Comparison of ENCODE assay signal across 17 mouse cellular contexts in the genomic region with DNA sequence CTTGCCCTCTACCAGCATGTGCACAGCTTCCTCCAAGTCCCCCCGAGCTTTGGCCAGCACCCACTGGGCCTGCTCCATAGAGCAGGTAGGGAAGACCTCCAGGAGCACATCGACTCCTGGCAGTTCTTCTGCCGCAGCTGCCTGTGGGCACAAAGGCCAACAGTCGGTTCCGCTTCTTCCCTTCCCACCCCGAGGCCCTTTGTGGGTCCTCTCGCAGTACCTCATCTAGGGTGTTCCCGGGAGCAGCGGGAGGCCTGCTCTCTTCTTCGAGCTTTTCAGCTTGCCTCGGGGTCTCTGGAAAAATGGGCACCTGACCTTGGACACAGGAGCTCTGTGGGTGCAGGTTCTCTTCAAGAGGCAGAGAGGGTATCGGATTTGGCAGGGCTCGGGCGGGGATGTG. TPM values are rescaled to one million over a fixed set of nuclear protein-coding genes. Genes with fewer than 3 reads are reported as not detected.
DNase-seq lines count a peak whose midpoint lies in the region; ATAC-seq lines count a peak whose summit lies in the region.
"Had no signal": no experiment of that assay in that cellular context is flagged by ENCODE, and none has a peak within 500 bp of the region (broad histone marks: within the 10 kb centered on the region; RNA-seq: fewer than 3 reads in every experiment).

No protein-coding gene starts in this region.

- peaks cover 24% of the 10 kb centered on the region for H3K36me3 ChIP-seq in heart, embryonic 10.5 days
- peaks cover 16% of the 10 kb centered on the region for H3K36me3 ChIP-seq in neural tube, embryonic 14.5 days (ENCODE audit: control insufficient read depth, insufficient read depth, low read length)
- peaks cover 25% of the 10 kb centered on the region for H3K36me3 ChIP-seq in neural tube, embryonic 15.5 days

- no peaks in the 10 kb centered on the region for H3K9me3 ChIP-seq in heart, embryonic 10.5 days
- H3K9me3 ChIP-seq in neural tube, embryonic 14.5 days (ENCODE audit: control insufficient read depth, low read length): no peaks in the 10 kb centered on the region
- no peaks in the 10 kb centered on the region for H3K9me3 ChIP-seq in neural tube, embryonic 15.5 days (replicated peaks)
- H3K9me3 ChIP-seq: embryonic facial prominence, embryonic 12.5 days; forebrain, embryonic 15.5 days; heart, embryonic 15.5 days had no signal

- DNase-seq in heart, adult 11 months: peak; percentile 92
- no peak for DNase-seq in heart, embryonic 10.5 days (ENCODE audit: low spot score)
- peak; percentile 9 for DNase-seq in layer of hippocampus, adult 9-11 months
- DNase-seq in layer of hippocampus, adult 11-12 months (ENCODE audit: low spot score): no peak
- DNase-seq: adrenal gland, adult 2 months; adrenal gland, postnatal 25 days; embryo, embryonic 11 days; gastrocnemius, postnatal 36 days; heart, adult 18-20 months; heart, postnatal 14 days had no signal

- 0 out of 2 replicates have a peak overlapping the region, but pooled peaks have one; percentile 12 for H3K4me2 ChIP-seq in neural tube, embryonic 14.5 days (ENCODE audit: low read depth, low read length)
- no peak overlapping the region for H3K4me2 ChIP-seq in neural tube, embryonic 15.5 days
- H3K4me2 ChIP-seq: embryonic facial prominence, embryonic 12.5 days; forebrain, embryonic 15.5 days; heart, embryonic 11.5 days; heart, embryonic 15.5 days had no signal

- WGBS in heart, embryonic 10.5 days: 88% methylated on average over 14 of the region's 14 CpGs
- WGBS in neural tube, embryonic 14.5 days: 89% methylated on average over 14 of the region's 14 CpGs
- 90% methylated on average over 14 of the region's 14 CpGs for WGBS in neural tube, embryonic 15.5 days

- H3K27ac ChIP-seq in heart, embryonic 10.5 days: no peak overlapping the region
- no peak overlapping the region for H3K27ac ChIP-seq in neural tube, embryonic 14.5 days (ENCODE audit: low read depth, low read length)
- H3K27ac ChIP-seq in neural tube, embryonic 15.5 days (replicated peaks): no peak overlapping the region
- H3K27ac ChIP-seq: embryonic facial prominence, embryonic 12.5 days; forebrain, embryonic 15.5 days; heart, embryonic 15.5 days; hindbrain, postnatal 0 days had no signal

- no peak overlapping the region for H3K9ac ChIP-seq in neural tube, embryonic 14.5 days (replicated peaks; ENCODE audit: low read depth, low read length)
- no peak overlapping the region for H3K9ac ChIP-seq in neural tube, embryonic 15.5 days (replicated peaks)
- H3K9ac ChIP-seq: embryonic facial prominence, embryonic 12.5 days; forebrain, embryonic 15.5 days; heart, embryonic 15.5 days had no signal

- ATAC-seq in neural tube, embryonic 14.5 days (ENCODE audit: low read depth): no peak
- no peak for ATAC-seq in neural tube, embryonic 15.5 days (ENCODE audit: low FRiP score)
- ATAC-seq: forebrain, embryonic 15.5 days; hindbrain, postnatal 0 days had no signal

- H3K27me3 ChIP-seq in heart, embryonic 10.5 days (ENCODE audit: insufficient read depth, poor library complexity, severe bottlenecking): peaks cover 20% of the 10 kb centered on the region
- no peaks in the 10 kb centered on the region for H3K27me3 ChIP-seq in neural tube, embryonic 14.5 days (ENCODE audit: control insufficient read depth, insufficient read depth, low read length)
- no peaks in the 10 kb centered on the region for H3K27me3 ChIP-seq in neural tube, embryonic 15.5 days (replicated peaks)
- H3K27me3 ChIP-seq: forebrain, embryonic 15.5 days had no signal

- H3K4me3 ChIP-seq in heart, embryonic 10.5 days: no peak overlapping the region
- no peak overlapping the region for H3K4me3 ChIP-seq in neural tube, embryonic 14.5 days (ENCODE audit: low read depth, low read length)
- no peak overlapping the region for H3K4me3 ChIP-seq in neural tube, embryonic 15.5 days (replicated peaks)
- H3K4me3 ChIP-seq: embryonic facial prominence, embryonic 12.5 days; forebrain, embryonic 15.5 days; heart, embryonic 15.5 days had no signal

- H3K4me1 ChIP-seq in heart, embryonic 10.5 days: peaks cover 35% of the 10 kb centered on the region
- peaks cover 31% of the 10 kb centered on the region for H3K4me1 ChIP-seq in neural tube, embryonic 14.5 days (ENCODE audit: control insufficient read depth, insufficient read depth, low read length)
- peaks cover 28% of the 10 kb centered on the region for H3K4me1 ChIP-seq in neural tube, embryonic 15.5 days

RNA-seq across cellular contexts. Expression of a gene that starts 3.3 kb away (rescaled TPM):
- 10.3 and 11.3 TPM in 2 replicates for polyA plus RNA-seq in heart, embryonic 10.5 days (2016; fragmentation: Nextera tagmentation; extraction: Ambion mirVana)
- 42.5 and 53.1 TPM in 2 replicates for polyA plus RNA-seq in neural tube, embryonic 14.5 days (2014; fragmentation: Nextera tagmentation; extraction: Ambion mirVana)
- polyA plus RNA-seq in neural tube, embryonic 15.5 days (2015; fragmentation: Nextera tagmentation; extraction: Ambion mirVana): 44.0 and 52.3 TPM in 2 replicates

RNA-seq across cellular contexts. Expression of a gene that starts 4.4 kb away (rescaled TPM):
- 6.9 and 10.1 TPM in 2 replicates for polyA plus RNA-seq in heart, embryonic 10.5 days (2016; fragmentation: Nextera tagmentation; extraction: Ambion mirVana)
- 85.8 and 127 TPM in 2 replicates for polyA plus RNA-seq in neural tube, embryonic 14.5 days (2014; fragmentation: Nextera tagmentation; extraction: Ambion mirVana)
- 88.4 and 118 TPM in 2 replicates for polyA plus RNA-seq in neural tube, embryonic 15.5 days (2015; fragmentation: Nextera tagmentation; extraction: Ambion mirVana)

RNA-seq across cellular contexts. Expression of a gene that starts 7.2 kb away (rescaled TPM):
- polyA plus RNA-seq in heart, embryonic 10.5 days (2016; fragmentation: Nextera tagmentation; extraction: Ambion mirVana): 146 and 153 TPM in 2 replicates
- polyA plus RNA-seq in neural tube, embryonic 14.5 days (2014; fragmentation: Nextera tagmentation; extraction: Ambion mirVana): 346 and 359 TPM in 2 replicates
- polyA plus RNA-seq in neural tube, embryonic 15.5 days (2015; fragmentation: Nextera tagmentation; extraction: Ambion mirVana): 322 and 350 TPM in 2 replicates

RNA-seq across cellular contexts. Expression of a gene that starts 9.6 kb away (rescaled TPM):
- 5.5 and 9.0 TPM in 2 replicates for polyA plus RNA-seq in heart, embryonic 10.5 days (2016; fragmentation: Nextera tagmentation; extraction: Ambion mirVana)
- 10.7 and 12.7 TPM in 2 replicates for polyA plus RNA-seq in neural tube, embryonic 14.5 days (2014; fragmentation: Nextera tagmentation; extraction: Ambion mirVana)
- 13.2 and 13.9 TPM in 2 replicates for polyA plus RNA-seq in neural tube, embryonic 15.5 days (2015; fragmentation: Nextera tagmentation; extraction: Ambion mirVana)

RNA-seq across cellular contexts. Expression of a gene that starts 18.8 kb away (rescaled TPM):
- polyA plus RNA-seq in heart, embryonic 10.5 days (2016; fragmentation: Nextera tagmentation; extraction: Ambion mirVana): 0.51 and 0.84 TPM in 2 replicates
- polyA plus RNA-seq in neural tube, embryonic 14.5 days (2014; fragmentation: Nextera tagmentation; extraction: Ambion mirVana): 2.0 and 3.9 TPM in 2 replicates
- polyA plus RNA-seq in neural tube, embryonic 15.5 days (2015; fragmentation: Nextera tagmentation; extraction: Ambion mirVana): 2.4 and 2.7 TPM in 2 replicates

Comparison
In these comparisons a context has a peak if more than half of its experiments do, and no peak if none do; other contexts are left out.
1. DNase-seq: peak in heart, adult 11 months (single experiment) and layer of hippocampus, adult 9-11 months (single experiment); none in heart, embryonic 10.5 days (single experiment) and layer of hippocampus, adult 11-12 months (single experiment).